Mouse (Mus musculus) midbrain, embryonic 13.5 days (tissue): Measurements from ENCODE around the gene Tas2r126. TPM values are rescaled to one million over a fixed set of nuclear protein-coding genes. Genes with fewer than 3 reads are reported as not detected.

ENCODE experiments used
- polyA plus RNA-seq: library from polyadenylated mRNA; unstranded; fragments of >200 nt; fragmentation: Nextera tagmentation; extraction: Ambion mirVana; gene quantifications from 2 replicates; pipeline ENCODE4 v1.2.1, GENCODE M21; 2015

Tas2r126 gene
- polyA plus RNA-seq, 1 experiment from 2014 or later: not detected

Other genes with a start within 250 kb of the Tas2r126 start
- gene Tas2r144, start 219.2 kb upstream of the Tas2r126 start, polyA plus RNA-seq: not detected in 2 replicates
- gene Gstk1, start 188.6 kb upstream of the Tas2r126 start, polyA plus RNA-seq: 9.1 and 10.8 TPM in 2 replicates
- gene Tmem139, start 172.6 kb upstream of the Tas2r126 start, polyA plus RNA-seq: 0.18 TPM in 1 of 2 replicates, not detected in the other
- gene Casp2, start 169.6 kb upstream of the Tas2r126 start, polyA plus RNA-seq: 57.3 and 57.6 TPM in 2 replicates
- gene Clcn1, start 147.8 kb upstream of the Tas2r126 start, polyA plus RNA-seq: 1.9 TPM in 2 replicates
- gene Fam131b, start 109.9 kb upstream of the Tas2r126 start, polyA plus RNA-seq: 5.4 and 5.7 TPM in 2 replicates
- gene Zyx, start 84.9 kb upstream of the Tas2r126 start, polyA plus RNA-seq: 43.2 and 46.2 TPM in 2 replicates
- 0.24 TPM in 2 replicates for gene Epha1, start 61.3 kb upstream of the Tas2r126 start, polyA plus RNA-seq
- gene Tas2r143, start 34.3 kb upstream of the Tas2r126 start, polyA plus RNA-seq: not detected in 2 replicates
- gene Tas2r135, start 29.1 kb upstream of the Tas2r126 start, polyA plus RNA-seq: not detected in 2 replicates
- not detected in 2 replicates for gene Olfr458, start 30.7 kb downstream of the Tas2r126 start, polyA plus RNA-seq
- not detected in 2 replicates for gene Olfr457, start 41.8 kb downstream of the Tas2r126 start, polyA plus RNA-seq
- not detected in 2 replicates for gene Olfr456, start 52.7 kb downstream of the Tas2r126 start, polyA plus RNA-seq
- gene Olfr455, start 113.1 kb downstream of the Tas2r126 start, polyA plus RNA-seq: not detected in 2 replicates
- not detected in 2 replicates for gene Tcaf3, start 163.2 kb downstream of the Tas2r126 start, polyA plus RNA-seq
- 1.9 and 2.3 TPM in 2 replicates for gene Tcaf2, start 210.7 kb downstream of the Tas2r126 start, polyA plus RNA-seq